Mouse (Mus musculus) spleen, adult 2 months (tissue): ENCODE results near the gene Atg2b. TPM values are rescaled to one million over a fixed set of nuclear protein-coding genes. Genes with fewer than 3 reads are reported as not detected.

Experiments used
- DNase-seq, 2 experiments: peaks; one replicate each; pipeline versions ENCODE4 v3.0.0 to v3.0.0-alpha.2; 2012 to 2021; ENCODE audit warnings: low spot score in 2 of 2, low read depth in 1 of 2
- H3K27ac ChIP-seq: fragments of 200-500 bp; 2 replicates; pipeline ENCODE4 v1.5.1; 2012; ENCODE audit warnings: low read length, inconsistent platforms; ENCODE audit not compliant: insufficient read depth
- H3K27me3 ChIP-seq: fragments of 200-500 bp; 2 replicates; pipeline ENCODE4 v1.6.1; 2012; ENCODE audit warnings: mild to moderate bottlenecking, moderate library complexity, low read length, inconsistent platforms; ENCODE audit not compliant: control insufficient read depth, insufficient read depth
- H3K36me3 ChIP-seq: fragments of 200-500 bp; 2 replicates; pipeline ENCODE4 v1.6.1; 2012; ENCODE audit warnings: mild to moderate bottlenecking, low read length, inconsistent platforms; ENCODE audit not compliant: control insufficient read depth, insufficient read depth
- H3K4me1 ChIP-seq: fragments of 200-500 bp; 2 replicates; pipeline ENCODE4 v1.6.1; 2011; ENCODE audit warnings: inconsistent platforms; ENCODE audit not compliant: control insufficient read depth, insufficient read depth, insufficient read length
- H3K4me3 ChIP-seq: fragments of 200-500 bp; 2 replicates; pipeline ENCODE4 v1.5.1; 2011; ENCODE audit warnings: mild to moderate bottlenecking, inconsistent platforms; ENCODE audit not compliant: insufficient read depth, insufficient read length; ENCODE audit errors: extremely low read depth
- CTCF ChIP-seq: fragments of 200-500 bp; IDR thresholded peaks from 2 replicates; pipeline ENCODE4 v1.5.1; 2011; ENCODE audit warnings: mild to moderate bottlenecking, inconsistent platforms; ENCODE audit not compliant: insufficient read depth, insufficient read length, insufficient replicate concordance; ENCODE audit errors: extremely low read depth
- POLR2A ChIP-seq: fragments of 200-500 bp; IDR thresholded peaks from 2 replicates; pipeline ENCODE4 v1.6.1; 2011; ENCODE audit warnings: low read depth, low read length, inconsistent platforms
- WGBS: fragments of 180-500 bp; shearing (Covaris S2); methylation state at CpG from one replicate; pipeline ENCODE4 v1.1.7; 2018; 5-methylcytosine and 5-hydroxymethylcytosine counted together
- polyA plus RNA-seq: library from polyadenylated mRNA; depleted of rRNA; stranded (reverse); fragments of >200 nt; gene quantifications from 2 replicates; pipeline ENCODE4 v1.2.3, GENCODE M21; 2012

The Atg2b gene
- polyA plus RNA-seq, 1 experiment = 11.6 TPM

DNA sequence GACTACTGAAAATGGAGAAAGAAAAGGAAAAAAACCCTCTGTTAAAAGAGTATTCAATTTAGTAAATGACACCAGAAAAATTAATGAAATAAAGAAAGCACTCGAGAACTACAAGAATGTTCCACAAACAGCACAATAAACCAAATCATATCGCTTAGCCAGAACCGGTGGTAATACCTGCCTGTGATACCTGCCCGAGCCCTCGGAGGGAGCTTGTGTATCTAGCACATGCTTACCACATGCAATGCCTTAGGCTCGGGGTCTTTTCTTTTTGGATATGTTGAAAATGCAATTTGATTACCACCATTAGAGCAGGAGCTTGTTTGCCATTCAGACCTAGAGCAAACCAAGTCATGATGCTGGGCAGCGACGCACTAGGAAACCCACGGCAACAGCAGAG is 48.5 kb downstream of the Atg2b start:
- Histone ChIP-seq H3K36me3 (peaks cover 61% of the 10 kb centered on the region), H3K27ac (no peak overlapping the region), H3K4me3 (no peak overlapping the region), H3K27me3 (no peaks in the 10 kb centered on the region), H3K4me1 (no peaks in the 10 kb centered on the region)
- TF ChIP-seq POLR2A (no peak), CTCF (no peak)
- DNase-seq = no peak
- 97% methylated on average over 9 of the region's 9 CpGs for WGBS

DNA sequence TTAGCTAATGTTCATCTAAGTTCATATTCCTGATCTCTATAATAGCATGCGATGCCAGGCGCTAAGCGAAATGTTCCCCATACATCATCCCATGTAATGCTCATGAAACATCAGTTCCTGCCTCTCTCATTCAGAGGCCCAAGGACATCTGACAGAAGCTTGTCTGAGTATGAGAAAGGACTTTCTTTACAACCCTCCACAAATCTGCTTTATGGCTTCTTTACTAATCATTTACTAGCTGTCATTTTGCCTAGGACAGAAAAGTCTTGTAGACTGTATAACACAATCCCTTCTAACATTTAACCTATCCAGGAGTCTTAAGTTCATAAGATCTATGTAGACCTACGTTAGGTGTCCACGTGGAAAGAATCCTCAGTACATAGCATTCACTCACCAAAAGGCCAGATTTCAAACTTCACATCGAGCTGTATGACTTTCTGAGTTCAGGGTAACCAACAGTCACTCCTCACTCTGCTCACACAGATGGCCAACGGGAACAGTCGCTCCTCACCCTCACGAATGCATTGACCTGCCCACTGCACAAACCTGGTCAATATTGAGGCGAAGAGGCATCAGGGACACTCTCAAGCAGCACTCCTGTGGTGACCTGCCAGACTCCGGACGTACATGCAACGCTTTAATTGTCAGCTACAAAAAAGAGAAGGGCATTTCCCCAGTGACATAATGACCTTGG is 50.5 kb downstream of the Atg2b start:
- no peak for TF ChIP-seq CTCF

DNA sequence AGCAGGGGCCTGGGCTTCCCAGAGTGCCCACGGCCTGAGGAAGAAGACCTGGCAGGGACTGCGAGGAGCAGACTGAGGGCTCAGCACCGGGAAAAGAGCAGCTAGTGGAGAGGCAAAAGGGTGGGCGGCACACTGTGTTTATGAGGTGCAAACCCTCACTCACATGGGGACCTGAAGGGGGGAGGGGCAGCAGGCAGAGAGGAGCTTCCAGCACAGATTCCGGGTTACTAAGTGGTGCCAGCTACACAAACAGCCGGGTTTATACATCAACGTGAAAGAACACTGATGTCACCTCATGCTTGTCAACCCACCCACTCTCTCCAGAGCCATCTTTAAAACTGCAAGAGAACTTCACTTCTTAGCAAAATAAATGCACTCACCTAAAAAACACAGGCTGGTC is 59.2 kb downstream of the Atg2b start:
- no peaks in the 10 kb centered on the region for H3K27me3 ChIP-seq
- no peak for DNase-seq
- no peak overlapping the region for H3K4me3 ChIP-seq
- no peak overlapping the region for H3K27ac ChIP-seq
- no peaks in the 10 kb centered on the region for H3K4me1 ChIP-seq
- TF ChIP-seq CTCF (no peak), POLR2A (no peak)
- 89% methylated on average over 7 of the region's 7 CpGs for WGBS
- peaks cover 35% of the 10 kb centered on the region for H3K36me3 ChIP-seq

More for the DNA sequence above, 50.5 kb downstream of the Atg2b start:
- Histone ChIP-seq H3K27me3 (no peaks in the 10 kb centered on the region), H3K27ac (no peak overlapping the region), H3K4me3 (no peak overlapping the region), H3K36me3 (peaks cover 45% of the 10 kb centered on the region), H3K4me1 (no peaks in the 10 kb centered on the region)
- 95% methylated on average over 13 of the region's 13 CpGs for WGBS
- DNase-seq = no peak

DNA sequence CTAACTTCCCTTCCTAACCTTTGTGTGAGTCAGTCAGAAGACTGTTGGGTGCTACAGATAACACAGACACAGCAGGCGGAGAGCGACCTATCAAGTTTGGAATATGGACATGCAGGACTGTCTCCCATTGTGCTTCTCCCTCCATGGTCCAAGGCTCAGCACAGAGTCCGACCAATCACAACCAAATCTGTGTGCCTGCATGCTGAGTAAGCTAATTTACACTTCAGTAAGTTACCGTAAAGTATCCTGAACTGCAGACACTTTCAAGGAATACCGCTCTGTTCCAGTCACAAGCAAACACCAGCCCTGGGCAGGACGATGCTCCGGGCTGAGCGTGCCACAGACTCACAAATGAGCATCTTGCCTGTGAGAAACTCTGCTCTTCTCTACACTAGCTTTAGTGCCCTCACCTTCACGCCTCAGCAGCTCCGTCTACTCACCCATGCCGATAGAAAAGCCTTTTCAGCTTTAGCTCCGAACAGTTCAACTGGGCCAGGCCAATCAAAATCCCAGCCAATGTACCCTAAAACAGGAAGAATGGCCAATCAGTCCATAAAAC is 62.0 kb downstream of the Atg2b start:
- Histone ChIP-seq H3K4me3 (no peak overlapping the region), H3K27ac (no peak overlapping the region), H3K27me3 (no peaks in the 10 kb centered on the region), H3K36me3 (peaks cover 42% of the 10 kb centered on the region), H3K4me1 (no peaks in the 10 kb centered on the region)
- WGBS = 92% methylated on average over 12 of the region's 12 CpGs
- DNase-seq = no peak
- TF ChIP-seq CTCF = no peak
- no peak for TF ChIP-seq POLR2A

DNA sequence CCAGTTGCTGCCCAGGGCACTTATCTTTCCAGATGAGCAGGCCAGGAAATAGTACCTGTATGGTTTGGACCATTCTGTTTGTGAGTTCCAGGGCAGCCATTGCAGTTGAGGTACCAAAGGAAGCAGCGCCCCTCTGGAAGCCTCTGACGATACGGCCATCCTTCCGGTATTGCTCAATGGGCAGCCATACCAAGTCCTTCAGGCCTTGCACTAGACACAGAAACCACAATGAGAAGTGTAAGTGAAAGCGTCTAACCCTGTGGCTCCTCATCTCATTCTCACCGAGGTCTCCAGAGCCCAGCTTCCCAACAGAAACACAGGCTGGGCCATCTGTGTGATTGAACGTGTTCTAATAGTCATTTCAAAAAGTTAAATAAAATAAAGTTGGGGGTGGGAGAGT is 63.0 kb downstream of the Atg2b start:
- DNase-seq = no peak
- no peak for TF ChIP-seq CTCF
- no peak for TF ChIP-seq POLR2A
- Histone ChIP-seq H3K4me3 (no peak overlapping the region), H3K36me3 (peaks cover 48% of the 10 kb centered on the region), H3K27me3 (no peaks in the 10 kb centered on the region), H3K4me1 (no peaks in the 10 kb centered on the region), H3K27ac (no peak overlapping the region)
- WGBS = 93% methylated on average over 7 of the region's 7 CpGs

DNA sequence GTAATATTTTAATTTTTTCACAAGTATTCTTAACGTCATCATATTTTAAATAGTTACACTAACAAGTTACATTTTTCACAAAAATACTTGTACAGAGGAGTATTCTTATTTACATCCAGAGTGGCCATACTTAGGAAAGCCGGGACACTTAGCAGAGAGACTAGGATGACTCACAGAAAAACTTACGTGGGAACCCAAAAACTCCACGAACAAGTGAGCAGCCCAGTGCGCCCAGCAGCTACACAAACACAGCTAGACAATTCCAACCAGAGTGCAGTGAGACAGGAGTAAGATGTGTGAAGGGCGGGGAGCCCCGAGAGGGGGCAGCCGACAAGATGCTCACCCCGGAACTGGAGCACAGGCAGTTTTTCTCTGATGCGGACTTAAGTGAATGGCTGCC is 71.5 kb downstream of the Atg2b start:
- H3K4me1 ChIP-seq = no peaks in the 10 kb centered on the region
- 95% methylated on average over 10 of the region's 10 CpGs for WGBS
- no peak overlapping the region for H3K4me3 ChIP-seq
- TF ChIP-seq POLR2A (no peak), CTCF (no peak)
- DNase-seq = no peak
- no peaks in the 10 kb centered on the region for H3K27me3 ChIP-seq
- H3K27ac ChIP-seq = no peak overlapping the region
- H3K36me3 ChIP-seq = peaks cover 19% of the 10 kb centered on the region

DNA sequence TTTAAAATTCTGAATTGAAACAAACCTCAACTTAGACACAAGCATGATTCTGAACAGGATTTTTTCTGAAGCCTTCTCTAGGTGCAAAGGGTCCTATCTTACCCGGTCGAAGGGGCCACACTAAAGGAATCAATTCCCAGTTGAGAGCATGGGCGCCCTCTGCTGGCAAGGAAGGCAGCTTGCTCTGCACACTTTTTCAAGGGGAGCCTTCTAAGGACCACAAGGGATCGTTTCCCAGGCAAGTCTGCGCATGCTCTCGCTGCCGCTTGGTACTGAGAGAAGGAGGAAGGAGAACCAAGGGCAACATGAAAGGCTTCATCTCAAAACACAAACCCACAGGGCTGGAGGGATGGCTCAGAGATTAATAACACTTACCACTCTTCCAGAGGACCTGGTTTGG is 73.3 kb downstream of the Atg2b start:
- no peaks in the 10 kb centered on the region for H3K4me1 ChIP-seq
- WGBS = 37% methylated on average over 7 of the region's 7 CpGs
- H3K4me3 ChIP-seq = no peak overlapping the region
- no peaks in the 10 kb centered on the region for H3K27me3 ChIP-seq
- DNase-seq = peak in 1 of 2 experiments; percentile 19
- peaks cover 8% of the 10 kb centered on the region for H3K36me3 ChIP-seq
- TF ChIP-seq POLR2A (no peak), CTCF (peak; percentile 71; the same call in 1 of the 2 replicates)
- no peak overlapping the region for H3K27ac ChIP-seq
